Mouse (Mus musculus) urinary bladder, adult 2 months (tissue): Measurements from ENCODE around the gene Scamp2. TPM values are rescaled to one million over a fixed set of nuclear protein-coding genes. Genes with fewer than 3 reads are reported as not detected.

Experiments used
- DNase-seq: peaks from one replicate; pipeline ENCODE4 v3.0.0; 2022; ENCODE audit warnings: low spot score
- polyA plus RNA-seq: library from polyadenylated mRNA; depleted of rRNA; stranded (reverse); fragments of >200 nt; gene quantifications from 2 replicates; pipeline ENCODE4 v1.2.3, GENCODE M21; 2012

Scamp2 gene
- polyA plus RNA-seq, 1 experiment = 62.9 TPM

DNA sequence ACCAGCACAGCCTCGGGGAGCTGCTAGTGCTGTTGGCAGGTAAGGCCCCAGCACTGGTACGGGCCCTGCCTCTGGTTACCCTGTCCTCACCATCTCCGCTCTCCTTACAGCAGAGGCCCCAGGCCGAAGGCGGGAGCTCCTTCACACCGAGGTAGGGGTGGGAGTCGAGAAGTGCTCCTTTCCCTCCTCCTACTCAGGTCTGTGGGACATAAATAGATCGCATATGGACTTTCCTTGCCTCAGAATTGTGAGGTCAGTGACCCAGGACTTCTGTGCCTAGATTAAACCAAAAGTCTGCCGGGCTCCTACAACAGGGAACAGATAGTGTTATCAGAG, 33.4 kb downstream of the Scamp2 start:
- no peak for DNase-seq

DNA sequence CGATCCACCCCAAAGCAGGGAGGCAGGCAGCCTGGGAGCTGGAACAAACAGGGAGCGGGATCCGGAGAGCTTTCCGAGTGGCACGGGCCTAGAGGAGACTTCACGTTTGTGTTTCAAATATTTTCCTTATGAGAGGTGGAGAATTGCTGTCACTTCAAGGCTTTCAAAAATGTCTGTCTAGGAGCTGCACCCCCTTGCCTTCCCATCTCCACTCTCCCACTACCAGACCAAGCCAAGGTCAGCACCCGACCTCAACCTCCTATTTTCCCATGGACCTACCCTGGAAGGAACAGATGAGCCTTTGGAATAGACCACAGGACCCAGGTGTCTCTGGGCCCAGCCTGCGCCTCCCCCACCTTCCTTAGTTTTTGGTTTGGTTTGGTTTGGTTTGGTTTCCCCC, 36.5 kb downstream of the Scamp2 start:
- no peak for DNase-seq

DNA sequence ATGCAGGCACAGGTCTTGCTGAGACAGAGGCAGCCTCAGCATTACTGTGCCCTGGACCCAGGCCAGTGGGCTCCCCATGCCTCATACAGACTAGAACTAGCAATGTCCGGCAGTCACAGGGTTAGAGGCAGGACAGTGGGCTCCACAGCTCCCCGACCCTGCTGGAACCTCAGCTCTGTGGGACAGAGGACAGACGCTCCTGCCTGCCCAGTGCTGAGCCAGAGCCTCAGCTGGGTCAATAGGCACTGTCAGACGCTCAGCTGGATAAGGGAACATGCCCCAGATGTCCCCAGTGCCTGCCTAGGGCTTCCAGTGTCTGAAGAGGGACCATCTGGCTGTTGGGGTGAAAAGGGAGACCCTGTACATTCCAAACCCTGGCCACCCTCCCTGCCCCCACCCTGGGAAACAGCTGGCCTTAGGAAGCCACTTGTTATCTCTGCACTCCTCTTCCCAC, 37.2 kb downstream of the Scamp2 start:
- DNase-seq = no peak

DNA sequence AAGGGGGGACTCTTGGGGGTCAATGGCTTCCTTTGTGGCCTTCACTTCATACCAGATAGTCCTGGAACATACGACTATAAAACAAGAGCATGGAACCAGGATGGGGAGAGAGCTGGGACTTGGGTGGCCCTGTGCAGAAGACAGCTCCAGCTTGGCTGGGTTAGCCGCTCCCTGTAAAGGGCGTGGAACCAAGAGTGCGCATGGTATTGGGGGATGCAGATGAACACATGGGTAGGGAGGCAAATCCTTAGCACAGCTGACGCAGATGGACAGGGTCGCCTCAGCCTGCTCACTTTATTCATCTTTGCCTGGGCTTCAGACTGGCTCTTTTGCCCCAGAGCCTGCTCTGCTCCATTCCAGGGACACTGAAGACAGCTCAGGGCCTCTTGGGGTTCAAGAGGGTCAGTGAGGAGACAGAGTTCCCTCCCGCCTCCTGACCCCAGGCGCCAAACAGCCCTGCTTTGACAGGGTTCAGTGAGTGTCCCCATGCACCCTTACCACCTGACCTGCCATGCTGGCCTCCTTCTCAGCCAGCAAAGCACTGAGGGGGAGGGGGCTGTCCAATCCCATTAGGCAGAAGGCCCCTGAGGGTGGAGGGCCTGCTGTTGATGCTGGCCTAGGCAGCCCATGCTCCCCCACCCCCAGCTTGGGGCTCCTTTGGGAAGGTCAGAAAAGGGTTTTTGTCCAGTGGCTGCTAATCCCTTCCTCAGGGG, 38.3 kb downstream of the Scamp2 start:
- no peak for DNase-seq

DNA sequence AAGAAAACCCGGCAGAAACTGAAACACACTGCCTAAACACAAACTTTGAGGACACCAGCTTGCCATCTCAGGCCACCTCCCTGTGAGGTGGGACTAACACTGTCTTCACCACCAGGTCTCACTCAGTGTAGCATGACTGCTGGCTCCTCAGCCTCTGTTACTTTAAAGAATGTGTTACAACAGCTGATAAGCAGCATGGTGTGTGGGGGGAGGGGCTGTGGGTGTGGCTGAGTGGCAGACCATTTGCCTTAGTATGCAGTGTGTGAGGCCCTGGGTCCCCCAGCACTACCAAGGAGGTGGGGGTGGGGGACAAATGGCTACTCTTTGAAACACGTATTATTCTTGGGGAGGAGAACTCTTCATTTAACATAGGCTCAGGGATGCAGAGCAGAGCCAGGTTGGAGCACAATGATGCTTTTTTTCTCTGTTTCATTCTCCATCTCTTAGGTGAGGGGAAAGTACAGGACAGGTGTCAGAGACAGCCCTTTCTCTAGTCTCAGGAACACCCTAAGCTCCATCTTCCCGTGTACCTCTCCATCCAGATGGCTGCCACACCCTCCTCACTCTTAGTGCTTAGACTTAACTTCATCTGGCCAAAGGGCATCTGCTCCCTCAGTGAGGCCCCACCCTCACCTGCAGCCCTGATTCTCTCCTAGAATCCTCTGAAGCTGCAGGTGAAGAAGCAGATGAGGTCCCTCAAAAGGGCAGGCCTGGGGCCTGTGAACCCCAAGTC, 40.0 kb downstream of the Scamp2 start:
- DNase-seq = no peak

DNA sequence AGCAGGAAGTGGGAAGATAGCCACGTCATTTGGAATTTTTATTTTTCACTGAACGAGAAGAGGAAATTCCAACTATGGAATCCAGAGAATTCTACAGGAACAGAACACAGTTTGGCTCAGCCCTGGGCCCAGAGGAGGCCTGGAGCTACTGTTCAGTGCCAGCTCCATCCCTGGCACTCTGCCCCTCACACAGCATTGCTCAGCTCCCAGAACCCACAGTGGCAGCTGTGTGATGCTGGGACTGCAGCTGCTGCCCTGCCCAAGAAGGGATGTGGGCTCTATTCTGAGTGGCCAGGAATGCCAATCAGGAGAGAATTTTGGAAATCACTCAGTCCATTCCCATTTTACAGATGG, 40.6 kb downstream of the Scamp2 start:
- no peak for DNase-seq

DNA sequence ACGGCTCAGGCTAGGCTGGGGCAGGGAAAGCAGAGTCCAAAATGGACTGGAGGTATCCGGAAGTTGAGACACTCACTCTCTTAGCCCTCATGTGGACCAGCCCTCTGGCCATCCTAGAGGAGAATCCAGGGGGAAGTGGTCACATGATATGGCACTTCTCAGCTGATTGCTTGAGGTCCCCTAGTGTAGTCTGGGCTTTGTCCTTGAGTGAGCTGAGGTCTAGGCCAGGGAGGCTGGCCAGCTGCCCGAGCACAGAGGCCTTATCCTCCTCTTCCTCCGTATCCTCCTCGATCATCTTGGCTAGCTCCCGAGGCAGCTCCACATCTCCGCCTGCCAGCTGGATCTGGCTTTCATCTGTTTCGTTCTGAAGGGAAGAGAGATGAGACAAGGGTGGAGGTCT, 41.4 kb downstream of the Scamp2 start:
- DNase-seq = no peak

DNA sequence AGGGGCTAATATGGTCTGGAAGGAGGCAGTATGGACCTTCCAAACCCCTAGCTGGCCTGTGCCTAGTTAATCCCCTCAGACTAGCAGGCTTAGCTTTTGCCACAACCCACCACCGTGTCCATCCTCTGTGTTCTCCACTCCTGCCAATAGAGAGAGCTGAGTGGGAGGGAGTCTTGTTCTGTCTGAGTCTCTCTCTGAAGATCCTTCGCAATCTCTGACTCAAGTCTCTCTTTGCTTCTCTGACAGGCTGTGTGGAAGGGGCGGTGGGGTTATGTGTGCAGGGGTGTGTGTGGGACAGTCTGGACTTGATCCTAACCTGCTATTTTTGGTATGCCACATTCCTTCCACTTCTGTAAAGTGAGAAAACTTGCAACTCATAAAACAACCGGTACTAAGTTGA, 44.1 kb downstream of the Scamp2 start:
- DNase-seq = no peak

DNA sequence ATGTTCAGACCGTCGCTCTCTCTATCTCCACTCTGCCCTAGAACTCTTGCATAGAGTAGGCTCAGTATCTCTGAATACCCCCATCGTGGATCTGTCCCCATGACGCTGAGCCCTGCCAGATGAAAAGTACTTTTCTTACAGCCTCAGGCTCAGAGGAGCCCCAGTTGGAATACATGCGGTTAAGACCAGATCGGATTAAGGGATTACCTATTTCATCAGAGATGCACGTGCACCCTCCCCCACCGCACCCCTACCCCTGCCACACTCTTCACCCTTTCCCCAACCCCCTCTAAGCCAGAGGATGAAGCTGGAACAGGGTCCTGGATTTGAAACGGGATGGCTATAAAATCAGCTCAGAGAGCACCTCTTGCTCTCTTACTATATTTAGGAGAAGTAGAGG, 44.8 kb downstream of the Scamp2 start:
- DNase-seq = no peak

DNA sequence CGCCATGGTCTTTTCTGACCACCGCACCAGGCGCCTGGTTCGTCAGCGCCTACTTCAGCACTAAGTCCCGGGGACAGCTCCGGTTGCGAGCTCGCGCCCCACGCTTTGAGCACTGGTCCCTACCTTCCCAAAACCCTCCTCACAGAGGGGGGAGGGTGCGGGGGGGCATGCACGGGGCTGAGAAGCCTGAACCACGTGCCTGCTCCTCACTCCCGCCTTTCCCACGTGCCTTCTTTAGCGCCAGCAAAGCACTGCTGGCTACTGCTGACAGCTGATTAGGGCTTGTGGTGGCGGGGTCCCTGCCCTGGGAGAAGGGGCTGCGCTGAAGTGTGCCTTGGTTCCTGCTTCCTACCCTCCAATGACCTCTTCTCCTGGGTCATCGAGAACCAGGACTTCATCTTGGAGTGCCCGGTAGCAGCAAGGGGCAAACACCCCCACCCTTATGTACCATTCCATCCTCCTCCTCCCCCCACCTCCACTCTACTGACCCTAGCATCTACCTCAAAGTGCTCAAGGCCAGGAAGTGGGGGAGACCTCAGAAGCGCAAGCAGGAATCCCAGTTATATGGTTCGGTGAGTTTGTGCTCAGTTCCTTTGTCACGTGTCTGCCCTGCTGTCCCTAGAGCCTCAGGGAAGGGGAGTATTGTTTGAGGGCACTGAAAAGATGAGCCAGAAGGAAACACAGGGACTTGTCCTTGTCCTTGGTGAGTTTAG, 45.6 kb downstream of the Scamp2 start, which contains the start of gene Cplx3:
Gene Cplx3 (minus strand): TSS at position 143 of the 713 bp plus-strand sequence.
- DNase-seq = no peak

DNA sequence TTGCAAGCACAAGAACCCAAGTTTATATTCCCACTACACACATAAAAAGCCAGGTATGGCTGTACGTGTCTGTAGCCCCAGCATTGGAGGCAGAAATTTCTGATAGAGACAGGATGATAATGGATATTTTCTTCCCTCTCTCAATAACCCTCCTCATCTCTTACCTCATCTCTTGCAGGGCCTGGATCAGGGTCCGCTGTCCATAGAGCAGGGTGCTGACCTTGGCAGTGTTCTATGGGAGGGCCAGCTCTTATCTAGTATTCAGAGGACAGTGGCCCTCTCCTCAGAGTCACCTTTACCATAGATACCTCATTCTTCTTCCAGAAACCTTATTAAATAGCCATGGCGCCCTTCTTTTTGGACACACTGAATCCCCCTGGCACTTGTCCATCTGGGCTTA, 49.1 kb downstream of the Scamp2 start:
- no peak for DNase-seq

DNA sequence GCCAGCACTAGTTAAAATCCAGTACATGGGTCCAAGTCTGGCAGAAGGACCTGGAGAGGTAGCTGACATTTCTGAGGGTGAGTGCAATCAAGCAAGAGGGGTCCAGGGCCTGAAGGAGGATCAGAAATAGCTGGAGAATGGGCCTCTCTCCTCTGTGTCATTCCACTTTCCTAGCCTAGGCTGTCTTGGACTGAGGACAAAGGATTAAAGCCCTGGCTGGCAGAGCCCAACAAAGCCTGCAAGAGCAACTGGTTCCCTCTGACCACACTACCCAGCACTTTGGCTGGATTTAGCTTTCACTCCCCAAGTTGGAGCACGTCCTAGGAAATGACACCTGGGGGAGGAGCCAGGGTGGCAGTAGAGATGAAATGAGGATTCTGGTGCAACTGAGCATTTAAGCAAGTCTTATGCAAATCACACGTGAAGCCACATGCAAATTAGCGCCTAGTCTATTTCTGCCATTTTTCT, 49.6 kb downstream of the Scamp2 start:
- DNase-seq = no peak

DNA sequence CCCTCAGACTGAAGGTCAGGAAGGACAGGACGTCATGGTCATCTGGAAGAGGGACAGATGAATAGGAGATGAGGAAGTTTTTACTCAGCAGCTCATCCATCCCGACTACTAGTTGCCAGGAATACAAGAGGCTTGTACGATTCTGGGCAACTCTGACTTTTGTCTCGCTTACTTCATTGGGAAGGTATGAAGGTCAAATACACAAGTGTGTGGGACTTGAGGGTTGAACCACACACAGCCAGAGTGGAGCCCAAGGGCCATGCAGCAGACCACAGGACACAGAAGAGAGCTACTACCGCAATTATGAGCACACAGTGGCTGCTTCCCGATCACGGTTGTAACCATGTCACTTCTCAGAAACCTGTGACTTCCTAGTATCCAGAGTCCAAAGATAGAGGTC, 51.8 kb downstream of the Scamp2 start:
- DNase-seq = no peak

DNA sequence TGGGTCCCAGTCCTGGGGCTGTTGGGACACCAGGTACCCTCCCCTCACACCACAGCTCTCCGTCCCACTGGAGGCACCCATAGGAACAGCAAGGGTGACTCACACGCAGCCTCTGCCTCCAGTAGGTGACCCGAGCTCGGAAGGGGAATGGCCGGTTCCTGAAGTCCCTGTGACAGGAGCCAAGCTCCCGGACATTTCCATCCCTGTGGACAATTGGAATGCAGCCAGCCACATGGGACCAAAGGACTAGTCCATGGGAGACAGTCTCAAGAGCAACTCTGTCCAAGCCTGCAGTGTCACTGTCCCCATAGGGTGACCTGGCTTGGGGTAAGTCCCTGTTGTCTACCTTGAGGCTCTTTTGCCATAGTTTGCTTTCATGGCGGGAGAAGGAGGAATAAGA, 53.2 kb downstream of the Scamp2 start:
- no peak for DNase-seq

DNA sequence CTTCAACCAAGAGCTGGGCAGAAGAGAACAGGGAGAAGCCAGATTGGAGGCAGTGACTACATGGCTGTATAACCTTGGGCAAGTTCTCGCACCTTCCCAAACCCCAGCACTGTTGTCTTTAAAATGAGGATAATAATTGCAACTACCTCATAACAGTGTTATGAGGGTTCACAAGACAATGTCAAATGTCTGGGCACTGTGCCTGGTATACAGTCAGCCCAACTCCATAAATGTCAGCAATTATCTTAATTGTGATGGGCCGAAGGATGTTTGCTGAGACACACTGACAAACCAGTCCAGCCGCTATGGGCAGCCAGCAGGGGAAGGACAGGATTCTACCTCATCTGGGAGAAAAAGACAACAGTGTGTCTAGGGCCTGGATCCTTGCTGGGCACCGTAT, 54.0 kb downstream of the Scamp2 start:
- no peak for DNase-seq

DNA sequence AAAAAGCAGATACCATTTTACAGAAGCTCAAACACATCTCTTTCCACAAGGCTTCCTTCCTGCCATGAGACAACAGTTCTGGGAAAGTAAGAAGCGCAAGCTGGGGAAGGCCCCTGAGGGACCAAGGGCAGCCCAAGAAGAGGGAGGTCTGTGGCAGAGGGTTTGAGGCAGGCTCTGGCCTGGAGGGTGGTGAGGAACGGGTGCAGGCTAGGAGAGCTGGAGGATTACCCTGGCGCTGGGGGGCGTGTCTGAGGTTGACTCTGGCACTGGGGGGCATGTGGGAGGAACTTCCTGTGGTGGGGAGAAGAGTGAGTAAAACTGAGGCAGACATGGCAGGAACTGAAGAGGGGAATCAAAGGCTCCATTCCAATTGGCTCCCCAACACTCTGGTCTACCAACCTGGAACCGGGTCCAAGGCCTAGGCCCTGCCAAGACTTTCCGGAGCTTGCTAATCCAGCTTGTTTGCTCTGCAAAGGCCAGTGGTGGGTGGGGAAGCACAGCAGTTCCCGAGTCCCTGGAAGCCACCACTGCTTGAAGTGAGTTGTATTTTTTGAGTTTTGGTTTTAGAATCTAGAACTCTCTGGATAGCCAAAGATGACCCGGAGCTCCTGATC, 56.9 kb downstream of the Scamp2 start:
- DNase-seq = no peak

DNA sequence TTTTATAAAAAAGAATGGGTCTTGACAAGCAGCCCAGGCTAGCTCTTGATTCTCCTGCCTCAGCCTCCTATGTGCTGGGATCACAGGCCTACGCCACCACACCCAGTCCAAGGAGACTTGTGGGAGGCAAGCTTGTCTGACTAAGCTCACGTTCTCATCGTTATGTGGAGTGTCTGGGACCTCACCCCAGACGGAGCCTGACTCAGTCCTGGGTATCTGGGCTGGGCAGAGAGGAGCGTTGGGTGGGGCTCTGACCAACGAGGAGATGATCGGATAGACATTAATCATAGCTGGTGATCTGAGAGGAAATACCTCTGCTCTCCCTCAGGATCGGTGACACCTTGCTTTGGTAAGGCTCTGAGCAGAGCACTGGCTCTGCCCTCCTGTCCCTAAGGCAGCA, 58.1 kb downstream of the Scamp2 start:
- no peak for DNase-seq

DNA sequence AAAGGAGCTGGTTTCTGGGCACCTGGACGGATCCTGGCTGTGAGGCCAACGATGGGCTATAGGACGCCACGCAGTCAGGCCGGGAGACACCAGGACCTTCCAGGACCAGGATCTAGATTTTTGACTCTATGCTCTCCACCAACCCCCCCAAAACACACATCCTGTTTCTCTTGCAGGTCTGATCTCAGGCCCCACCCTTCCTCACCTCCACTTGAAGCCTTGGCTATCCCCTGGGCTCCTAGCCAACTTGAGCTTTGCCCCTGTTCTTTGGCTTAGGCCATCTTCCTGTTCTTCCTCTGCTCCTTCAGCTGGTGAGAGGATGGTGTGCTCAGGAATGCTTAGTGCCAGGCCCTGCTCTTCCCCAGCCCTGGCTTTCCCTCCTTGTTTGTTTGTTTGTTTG, 59.9 kb downstream of the Scamp2 start, which contains the start of gene Lman1l:
Gene Lman1l (minus strand): TSS at position 101 of the 400 bp plus-strand sequence.
- no peak for DNase-seq

DNA sequence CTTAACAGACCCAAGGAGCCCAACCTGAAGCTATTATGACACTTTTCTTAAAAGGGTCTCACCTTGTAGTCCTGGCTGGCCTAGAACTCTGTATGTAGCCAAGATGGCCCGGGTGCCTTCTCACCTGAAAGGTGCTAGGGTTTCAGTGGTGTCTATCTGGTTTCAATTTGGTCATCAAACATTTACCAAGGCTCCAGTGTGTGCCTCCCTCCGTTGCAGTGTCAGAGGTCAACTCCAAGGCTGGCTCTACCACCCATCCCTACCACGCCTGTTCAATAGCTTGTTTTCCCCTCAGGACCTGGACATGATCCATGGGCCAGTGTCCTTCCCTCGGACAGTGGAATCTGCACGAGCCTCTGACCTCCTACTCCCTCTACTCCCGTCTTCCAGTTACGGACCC, 63.6 kb downstream of the Scamp2 start:
- DNase-seq = no peak

DNA sequence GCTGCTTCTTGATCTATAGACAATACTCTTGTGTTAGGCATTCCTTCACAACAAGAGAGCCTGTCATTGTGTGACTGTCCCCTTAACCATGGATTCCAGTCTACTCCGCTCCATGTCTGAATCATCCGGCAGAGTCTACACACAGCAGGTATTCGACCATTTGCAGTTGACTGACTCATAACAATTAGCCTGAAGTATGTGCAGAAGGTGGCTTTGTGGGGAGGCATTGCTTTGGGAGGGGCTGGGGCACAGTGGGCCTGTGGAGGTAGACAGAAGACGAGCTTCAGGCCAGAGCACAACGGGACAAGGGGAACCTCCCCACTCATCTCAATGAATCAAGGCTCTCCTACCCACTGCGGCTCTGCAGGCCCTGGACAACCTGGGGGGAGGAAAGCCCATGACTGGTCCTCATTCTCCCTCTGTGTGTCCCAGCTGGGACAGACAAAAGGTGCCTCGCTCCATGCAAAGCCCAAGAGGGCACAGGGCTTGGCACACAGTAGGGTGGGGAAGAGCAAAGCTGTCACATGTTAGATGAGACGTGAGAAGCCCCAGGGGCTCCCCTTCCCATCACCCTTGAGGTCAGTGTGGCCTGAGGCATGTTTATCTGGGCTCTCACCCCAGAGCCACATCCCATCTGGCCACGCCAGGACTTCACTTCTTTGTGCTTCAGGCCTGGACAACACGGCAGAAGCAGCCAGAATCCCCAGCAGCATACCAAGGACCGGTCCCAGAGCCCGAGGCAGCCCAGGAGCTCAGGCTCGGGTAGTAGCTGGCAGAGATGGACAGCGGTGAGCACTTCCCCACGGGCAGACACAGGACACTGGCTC, 65.1 kb downstream of the Scamp2 start:
- DNase-seq = no peak

DNA sequence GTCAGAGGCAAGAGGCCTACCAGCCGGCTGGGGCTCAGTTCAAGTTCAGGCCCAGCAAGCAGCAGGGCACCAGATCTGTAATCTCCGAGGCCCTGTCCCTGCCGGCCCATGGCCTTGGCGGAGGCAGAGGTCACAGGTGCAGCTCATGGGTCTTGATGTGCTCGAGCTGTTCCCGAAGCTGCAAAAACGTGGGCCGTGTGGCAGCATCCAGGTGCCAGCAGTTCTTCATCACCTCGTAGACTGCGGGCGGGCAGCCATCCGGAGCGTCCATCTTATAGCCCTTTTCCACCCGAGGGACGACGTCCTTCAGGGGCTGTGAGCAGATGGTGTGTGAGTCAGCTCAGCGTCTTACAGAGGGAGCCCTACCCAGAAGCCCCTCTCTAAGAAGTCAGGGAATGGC, 66.4 kb downstream of the Scamp2 start:
- no peak for DNase-seq
